Mouse (Mus musculus): ENCODE data around the gene Ninj2. TPM values are rescaled to one million over a fixed set of nuclear protein-coding genes. Genes with fewer than 3 reads are reported as not detected.

The Ninj2 gene
- total and polyA plus RNA-seq, 3 experiments, result 0.08 TPM; not detected in 2

GRCm38 (mm10) chr6:120151616-120152053, 58.5 kb downstream of the Ninj2 start:
- TF ChIP-seq MXI1 (IDR thresholded peaks at IDR 0.05; ENCODE audit: low read depth, low read length) (no peak), ZNF384 (IDR thresholded peaks at IDR 0.05; ENCODE audit: low read depth, low read length) (peak; percentile 65)
- Histone ChIP-seq H3K27ac (ENCODE audit: control insufficient read depth, low read depth, low read length) (no peak overlapping the region), H3K4me1 (ENCODE audit: control insufficient read depth in 1 of 2, insufficient read depth in 2 of 2, low read length in 2 of 2) (peaks cover 0 to 15% of the 10 kb centered on the region in 2 experiments; a peak in 2 of 4 replicates), H3K9me3 (replicated peaks; ENCODE audit: insufficient read depth, low read length) (no peaks in the 10 kb centered on the region), H3K9ac (ENCODE audit: control insufficient read depth, low read depth, low read length, poor library complexity, severe bottlenecking) (no peak overlapping the region), H3K79me2 (ENCODE audit: control insufficient read depth, insufficient read depth, low read length, poor library complexity) (no peaks in the 10 kb centered on the region), H3K27me3 (ENCODE audit: control insufficient read depth in 1 of 2, insufficient read depth in 2 of 2, low read length in 2 of 2) (no peaks in the 10 kb centered on the region; a peak in 1 of 4 replicates), H3K36me3 (ENCODE audit: control insufficient read depth in 1 of 2, insufficient read depth in 2 of 2, low read length in 2 of 2) (peaks cover 0 to 9% of the 10 kb centered on the region in 2 experiments; a peak in 2 of 4 replicates), H3K4me3 (ENCODE audit: control insufficient read depth in 1 of 2, insufficient read depth in 1 of 2, low read depth in 2 of 2, low read length in 2 of 2) (no peak overlapping the region)
- no peak for DNase-seq (ENCODE audit: low read depth, low spot score)

- no peak overlapping the region for H3K27ac ChIP-seq (ENCODE audit: control insufficient read depth, low read depth, low read length)
- H3K79me2 ChIP-seq (ENCODE audit: control insufficient read depth, insufficient read depth, low read length, poor library complexity), result no peaks in the 10 kb centered on the region
- peaks cover 0 to 25% of the 10 kb centered on the region in 2 experiments; a peak in 2 of 4 replicates for H3K4me1 ChIP-seq (ENCODE audit: control insufficient read depth in 1 of 2, insufficient read depth in 2 of 2, low read length in 2 of 2)
Observed at GRCm38 (mm10) chr6:120152739-120153696, 59.9 kb downstream of the Ninj2 start.

DNA sequence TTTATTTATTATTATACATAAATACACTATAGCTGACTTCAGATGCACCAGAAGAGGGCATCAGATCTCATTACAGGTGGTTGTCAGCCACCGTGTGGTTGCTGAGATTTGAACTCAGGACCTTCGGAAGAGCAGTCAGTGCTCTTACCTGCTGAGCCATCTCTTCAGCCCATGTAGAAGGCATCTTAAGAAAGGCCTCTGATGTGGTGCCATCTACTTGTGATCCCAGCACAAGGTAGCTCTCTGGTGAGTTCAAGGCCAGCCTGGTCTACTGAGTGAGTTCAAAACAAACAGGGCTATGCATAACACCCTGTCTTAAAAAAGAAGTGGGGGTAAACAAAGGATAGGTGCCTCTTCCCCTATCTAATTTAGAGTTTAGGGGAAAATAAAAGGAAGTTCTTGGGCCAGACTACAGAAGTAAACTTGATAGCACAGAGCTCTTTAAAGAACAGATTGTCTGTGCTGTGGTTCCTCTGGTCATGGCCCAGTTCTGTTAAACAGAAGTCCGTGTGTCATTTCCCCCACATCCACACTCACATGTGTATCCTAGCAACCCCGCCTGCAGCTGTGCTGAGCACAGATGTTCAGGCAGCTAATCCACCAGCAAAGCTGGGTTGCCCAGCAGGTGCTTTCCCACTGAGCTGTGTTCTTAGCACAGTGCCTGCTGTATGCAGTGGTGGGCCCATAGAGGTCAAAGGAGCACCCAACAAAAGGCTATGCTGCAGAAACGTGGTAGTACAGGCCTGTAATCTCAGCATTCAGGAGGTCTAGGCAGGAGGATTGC, 61.6 kb downstream of the Ninj2 start:
- no peaks in the 10 kb centered on the region for H3K9me3 ChIP-seq (replicated peaks; ENCODE audit: insufficient read depth, low read length)
- H3K4me3 ChIP-seq (ENCODE audit: control insufficient read depth in 1 of 2, insufficient read depth in 1 of 2, low read depth in 2 of 2, low read length in 2 of 2), result no peak overlapping the region
- H3K4me1 ChIP-seq (ENCODE audit: control insufficient read depth in 1 of 2, insufficient read depth in 2 of 2, low read length in 2 of 2), result peaks cover 4 to 38% of the 10 kb centered on the region in 2 experiments
- no peak overlapping the region for H3K9ac ChIP-seq (ENCODE audit: control insufficient read depth, low read depth, low read length, poor library complexity, severe bottlenecking)
- DNase-seq (ENCODE audit: low read depth, low spot score), result peak; percentile 48
- no peaks in the 10 kb centered on the region for H3K27me3 ChIP-seq (ENCODE audit: control insufficient read depth in 1 of 2, insufficient read depth in 2 of 2, low read length in 2 of 2)
- H3K36me3 ChIP-seq (ENCODE audit: control insufficient read depth in 1 of 2, insufficient read depth in 2 of 2, low read length in 2 of 2), result peaks cover 0 to 20% of the 10 kb centered on the region in 2 experiments; a peak in 2 of 4 replicates
- no peak overlapping the region for H3K27ac ChIP-seq (ENCODE audit: control insufficient read depth, low read depth, low read length)
- TF ChIP-seq CHD2 (IDR thresholded peaks at IDR 0.05; ENCODE audit: low read length) (no peak), TAL1 (IDR thresholded peaks at IDR 0.05; ENCODE audit: low read length) (no peak), MAX (IDR thresholded peaks at IDR 0.05; ENCODE audit: low read length) (no peak), E2F4 (IDR thresholded peaks at IDR 0.05; ENCODE audit: borderline replicate concordance, low read depth, low read length) (no peak), CHD1 (IDR thresholded peaks at IDR 0.05; ENCODE audit: low read depth, low read length) (no peak), MYB (IDR thresholded peaks at IDR 0.05; ENCODE audit: low read depth, low read length) (no peak), POLR2AphosphoS5 (IDR thresholded peaks at IDR 0.05; ENCODE audit: borderline replicate concordance, low read depth, low read length) (no peak), ZMIZ1 (IDR thresholded peaks at IDR 0.05; ENCODE audit: low read depth, low read length) (no peak), ZKSCAN1 (IDR thresholded peaks at IDR 0.05; ENCODE audit: low read depth, low read length) (no peak), ELF1 (IDR thresholded peaks at IDR 0.05; ENCODE audit: low read depth, low read length) (no peak), ETS1 (IDR thresholded peaks at IDR 0.05; ENCODE audit: low read depth, low read length) (no peak)
- H3K79me2 ChIP-seq (ENCODE audit: control insufficient read depth, insufficient read depth, low read length, poor library complexity), result no peaks in the 10 kb centered on the region

More at GRCm38 (mm10) chr6:120152739-120153696, 59.9 kb downstream of the Ninj2 start:
- TF ChIP-seq TAL1 (IDR thresholded peaks at IDR 0.05; ENCODE audit: low read length) (no peak), NELFE (IDR thresholded peaks at IDR 0.05; ENCODE audit: low read depth, low read length) (no peak), SMC3 (IDR thresholded peaks at IDR 0.05; ENCODE audit: low read depth, low read length) (no peak)
- Histone ChIP-seq H3K36me3 (ENCODE audit: control insufficient read depth in 1 of 2, insufficient read depth in 2 of 2, low read length in 2 of 2) (peaks cover 0 to 13% of the 10 kb centered on the region in 2 experiments; a peak in 2 of 4 replicates), H3K4me3 (ENCODE audit: control insufficient read depth in 1 of 2, insufficient read depth in 1 of 2, low read depth in 2 of 2, low read length in 2 of 2) (no peak overlapping the region), H3K27me3 (ENCODE audit: control insufficient read depth in 1 of 2, insufficient read depth in 2 of 2, low read length in 2 of 2) (no peaks in the 10 kb centered on the region), H3K9ac (ENCODE audit: control insufficient read depth, low read depth, low read length, poor library complexity, severe bottlenecking) (no peak overlapping the region), H3K9me3 (replicated peaks; ENCODE audit: insufficient read depth, low read length) (no peaks in the 10 kb centered on the region)
- DNase-seq (ENCODE audit: low read depth, low spot score), result no peak

Measured in MEL (cell line).